Comparison of ENCODE assay signal across 29 mouse cellular contexts in genomic region chr1:176847118-176847859, GRCm38 (mm10). TPM values are rescaled to one million over a fixed set of nuclear protein-coding genes. Genes with fewer than 3 reads are reported as not detected.
DNase-seq lines count a peak whose midpoint lies in the region; ATAC-seq and TF ChIP-seq lines count a peak whose summit lies in the region.
"Had no signal": no experiment of that assay in that cellular context is flagged by ENCODE, and none has a peak within 500 bp of the region (broad histone marks: within the 10 kb centered on the region; RNA-seq: fewer than 3 reads in every experiment).

No protein-coding gene starts in this region.

- peaks cover 1% of the 10 kb centered on the region; the same call in 1 of the 2 replicates for H3K9me3 ChIP-seq in midbrain, embryonic 13.5 days
- H3K9me3 ChIP-seq in midbrain, embryonic 10.5 days (replicated peaks): peaks cover 4% of the 10 kb centered on the region; the same call in 1 of the 2 replicates
- H3K9me3 ChIP-seq: G1E; intestine, embryonic 15.5 days; liver, embryonic 15.5 days; lung, embryonic 15.5 days; stomach, embryonic 15.5 days had no signal

- no peak overlapping the region for H3ac ChIP-seq in myocyte (ENCODE audit: control insufficient read depth, insufficient read length)

- peak; percentile 50 for DNase-seq in heart, adult 11 months
- no peak for DNase-seq in heart, postnatal 4 days
- DNase-seq in midbrain, embryonic 10.5 days (ENCODE audit: low spot score): no peak
- peak; percentile 22 for DNase-seq in MN1 (ENCODE audit: low spot score)
- no peak for DNase-seq in cerebellum, adult 11-12 months
- DNase-seq in layer of hippocampus, adult 11-12 months (ENCODE audit: low spot score): no peak
- DNase-seq: adrenal gland, adult 2 months; B cell, adult 2 months; cerebellum, adult 2 months; cerebellum, postnatal 25 days; kidney, adult 8-10 months; kidney, postnatal 10 days; liver; lung, postnatal 36 days; thymus, postnatal 25 days had no signal

- peaks cover 18% of the 10 kb centered on the region for H3K36me3 ChIP-seq in midbrain, embryonic 13.5 days
- H3K36me3 ChIP-seq in midbrain, embryonic 10.5 days: peaks cover 28% of the 10 kb centered on the region
- H3K36me3 ChIP-seq in myocyte (ENCODE audit: control insufficient read depth, insufficient read depth): no peaks in the 10 kb centered on the region
- H3K36me3 ChIP-seq: intestine, embryonic 15.5 days; lung, embryonic 15.5 days; stomach, embryonic 15.5 days had no signal

- H3K27ac ChIP-seq in midbrain, embryonic 13.5 days: peak overlapping the region; percentile 25; the same call in 1 of the 2 replicates
- H3K27ac ChIP-seq in midbrain, embryonic 10.5 days (replicated peaks): no peak overlapping the region
- H3K27ac ChIP-seq: embryonic facial prominence, embryonic 13.5 days; forebrain, embryonic 12.5 days; hindbrain, embryonic 14.5 days; intestine, embryonic 15.5 days; limb, embryonic 10.5 days; liver, embryonic 15.5 days; lung, embryonic 15.5 days; stomach, embryonic 15.5 days had no signal

- H3K4me2 ChIP-seq in midbrain, embryonic 13.5 days (replicated peaks): no peak overlapping the region
- H3K4me2 ChIP-seq in myocyte (ENCODE audit: low read depth): peak overlapping the region; percentile 4
- H3K4me2 ChIP-seq: embryonic facial prominence, embryonic 13.5 days; forebrain, embryonic 12.5 days; heart, embryonic 11.5 days; hindbrain, embryonic 14.5 days; intestine, embryonic 15.5 days; liver, embryonic 15.5 days; lung, embryonic 15.5 days; stomach, embryonic 15.5 days had no signal

- 76% methylated on average over 10 of the region's 10 CpGs for WGBS in midbrain, embryonic 13.5 days
- 92% methylated on average over 10 of the region's 10 CpGs for WGBS in midbrain, embryonic 10.5 days

- H3K9ac ChIP-seq in midbrain, embryonic 13.5 days (replicated peaks): no peak overlapping the region
- H3K9ac ChIP-seq: embryonic facial prominence, embryonic 13.5 days; forebrain, embryonic 12.5 days; hindbrain, embryonic 14.5 days; intestine, embryonic 15.5 days; liver, embryonic 15.5 days; lung, embryonic 15.5 days; stomach, embryonic 15.5 days had no signal

- no peaks in the 10 kb centered on the region for H3K4me1 ChIP-seq in midbrain, embryonic 13.5 days (replicated peaks)
- peaks cover 6% of the 10 kb centered on the region; the same call in 1 of the 2 replicates for H3K4me1 ChIP-seq in midbrain, embryonic 10.5 days
- H3K4me1 ChIP-seq: forebrain, embryonic 12.5 days; intestine, embryonic 15.5 days; liver, embryonic 15.5 days; lung, embryonic 15.5 days; stomach, embryonic 15.5 days had no signal

- no peaks in the 10 kb centered on the region for H3K27me3 ChIP-seq in midbrain, embryonic 13.5 days
- H3K27me3 ChIP-seq in midbrain, embryonic 10.5 days (ENCODE audit: low read depth, poor library complexity, severe bottlenecking): no peaks in the 10 kb centered on the region
- H3K27me3 ChIP-seq in myocyte (ENCODE audit: control insufficient read depth, insufficient read depth, insufficient read length): no peaks in the 10 kb centered on the region
- H3K27me3 ChIP-seq: CH12.LX; embryonic facial prominence, embryonic 13.5 days; forebrain, embryonic 12.5 days; intestine, embryonic 15.5 days; liver, embryonic 15.5 days; lung, embryonic 15.5 days; stomach, embryonic 15.5 days had no signal

- H3K4me3 ChIP-seq in midbrain, embryonic 13.5 days (replicated peaks): no peak overlapping the region
- no peak overlapping the region for H3K4me3 ChIP-seq in midbrain, embryonic 10.5 days
- H3K4me3 ChIP-seq in myocyte: no peak overlapping the region
- H3K4me3 ChIP-seq: embryonic facial prominence, embryonic 13.5 days; erythroblast, embryonic 14.5 days; forebrain, embryonic 12.5 days; intestine, embryonic 15.5 days; limb, embryonic 10.5 days; liver, embryonic 15.5 days; lung, embryonic 15.5 days; stomach, embryonic 15.5 days had no signal

- ATAC-seq in midbrain, embryonic 13.5 days: 0 out of 2 replicates have a peak, but pooled peaks have one; percentile 50
- ATAC-seq: intestine, embryonic 15.5 days had no signal

- no peak for TF ChIP-seq POLR2A in myocyte (IDR thresholded peaks at IDR 0.05; ENCODE audit: insufficient read length, low read depth)

- no peaks in the 10 kb centered on the region for H3K79me2 ChIP-seq in myocyte (ENCODE audit: control insufficient read depth, insufficient read depth)

TF ChIP-seq in myocyte, 11 proteins besides CTCF, POLR2A, EP300 and RAD21:
- TF ChIP-seq MYOD1 (IDR thresholded peaks at IDR 0.05; ENCODE audit: control insufficient read depth in 1 of 3, insufficient read length in 2 of 3, low read depth in 2 of 3): no peak
- TF ChIP-seq TCF3 (IDR thresholded peaks at IDR 0.05; ENCODE audit: insufficient read length, low read depth): no peak
- no peak for TF ChIP-seq SRF (IDR thresholded peaks at IDR 0.05; ENCODE audit: control insufficient read depth, insufficient read length, low read depth)
- no peak for TF ChIP-seq CEBPB (IDR thresholded peaks at IDR 0.05; ENCODE audit: insufficient read depth, poor library complexity, severe bottlenecking)
- no peak for TF ChIP-seq REST (IDR thresholded peaks at IDR 0.05; ENCODE audit: insufficient read depth, insufficient read length)
- TF ChIP-seq TCF12 (IDR thresholded peaks at IDR 0.05; ENCODE audit: insufficient read depth, poor library complexity, severe bottlenecking): no peak
- no peak for TF ChIP-seq E2F4 (IDR thresholded peaks at IDR 0.05; ENCODE audit: insufficient read depth)
- no peak for TF ChIP-seq MYOG (IDR thresholded peaks at IDR 0.05; ENCODE audit: control insufficient read depth in 1 of 3, insufficient read depth in 1 of 3, insufficient read length in 2 of 3, low read depth in 2 of 3)
- no peak for TF ChIP-seq MAX (IDR thresholded peaks at IDR 0.05; ENCODE audit: low read depth)
- no peak for TF ChIP-seq POLR2AphosphoS2 (IDR thresholded peaks at IDR 0.05; ENCODE audit: insufficient read length, low read depth)
- no peak for TF ChIP-seq USF1 (IDR thresholded peaks at IDR 0.05; ENCODE audit: low read depth)

RNA-seq across cellular contexts. Expression of gene Sdccag8, which starts 32.8 kb away (rescaled TPM):
- total RNA-seq in heart, postnatal 4 days (2021): 1 to 10 TPM; 3.5 to 3.6 TPM
- 24.2 and 28.5 TPM in 2 replicates for polyA plus RNA-seq in midbrain, embryonic 13.5 days (2015; fragmentation: Nextera tagmentation; extraction: Ambion mirVana)
- polyA plus RNA-seq in midbrain, embryonic 10.5 days (2016; fragmentation: Nextera tagmentation; extraction: Ambion mirVana): 22.8 and 26.5 TPM in 2 replicates
- polyA plus RNA-seq in myocyte (2012; fragmentation: generic; extraction: Trizol): 8.4 TPM

RNA-seq across cellular contexts. Expression of gene Cep170, which starts 33.4 kb away (rescaled TPM):
- 10 to 100 TPM; 40.4 to 46.8 TPM for total RNA-seq in heart, postnatal 4 days (2021)
- 124 and 140 TPM in 2 replicates for polyA plus RNA-seq in midbrain, embryonic 13.5 days (2015; fragmentation: Nextera tagmentation; extraction: Ambion mirVana)
- polyA plus RNA-seq in midbrain, embryonic 10.5 days (2016; fragmentation: Nextera tagmentation; extraction: Ambion mirVana): 32.0 and 51.8 TPM in 2 replicates
- 15.4 TPM for polyA plus RNA-seq in myocyte (2012; fragmentation: generic; extraction: Trizol)

Comparison
In these comparisons a context has a peak if more than half of its experiments do, and no peak if none do; other contexts are left out.
1. DNase-seq: peak in heart, adult 11 months (single experiment) and MN1 (single experiment); none in heart, postnatal 4 days (single experiment), midbrain, embryonic 10.5 days (single experiment), cerebellum, adult 11-12 months (single experiment) and layer of hippocampus, adult 11-12 months (single experiment).